Mouse (Mus musculus) stomach, embryonic 15.5 days (tissue): ENCODE measurements around the gene Wwc2. TPM values are rescaled to one million over a fixed set of nuclear protein-coding genes. Genes with fewer than 3 reads are reported as not detected.

Experiments
- ATAC-seq: fragments of 200-750 bp; cut with Nextera tagmentation; 2 replicates; pipeline ENCODE4 v1.8.0; 2017; ENCODE audit warnings: low read depth, moderate number of reproducible peaks, moderate TSS enrichment; ENCODE audit not compliant: insufficient read depth, low FRiP score
- H3K27ac ChIP-seq: fragments of 300-500 bp; sonication (generic); 2 replicates; pipeline ENCODE4 v1.5.1; 2015; ENCODE audit warnings: mild to moderate bottlenecking, inconsistent platforms
- H3K27me3 ChIP-seq: fragments of 300-500 bp; sonication (generic); replicated peaks from 2 replicates; pipeline ENCODE4 v1.6.1; 2015; ENCODE audit warnings: inconsistent platforms
- H3K36me3 ChIP-seq: fragments of 300-500 bp; sonication (generic); 2 replicates; pipeline ENCODE4 v1.6.1; 2015; ENCODE audit warnings: inconsistent platforms
- H3K4me1 ChIP-seq: fragments of 300-500 bp; sonication (generic); 2 replicates; pipeline ENCODE4 v1.6.1; 2015; ENCODE audit warnings: inconsistent platforms
- H3K4me2 ChIP-seq: fragments of 300-500 bp; sonication (generic); 2 replicates; pipeline ENCODE4 v1.6.1; 2015; ENCODE audit warnings: mild to moderate bottlenecking, inconsistent platforms
- H3K4me3 ChIP-seq: fragments of 300-500 bp; sonication (generic); replicated peaks from 2 replicates; pipeline ENCODE4 v1.5.1; 2015; ENCODE audit warnings: inconsistent platforms
- H3K9ac ChIP-seq: fragments of 300-500 bp; sonication (generic); 2 replicates; pipeline ENCODE4 v1.6.1; 2015; ENCODE audit warnings: inconsistent platforms
- H3K9me3 ChIP-seq: fragments of 300-500 bp; sonication (generic); 2 replicates; pipeline ENCODE4 v1.6.1; 2016; ENCODE audit warnings: inconsistent platforms
- WGBS: fragments of 180-500 bp; shearing (Covaris S2); methylation state at CpG from one replicate; pipeline ENCODE4 v1.1.7; 2015; 5-methylcytosine and 5-hydroxymethylcytosine counted together
- polyA plus RNA-seq: library from polyadenylated mRNA; unstranded; fragments of >200 nt; fragmentation: Nextera tagmentation; extraction: Ambion mirVana; gene quantifications from 2 replicates; pipeline ENCODE4 v1.2.1, GENCODE M21; 2015

Wwc2 gene
- polyA plus RNA-seq: 10.4 and 10.5 TPM in 2 replicates

DNA sequence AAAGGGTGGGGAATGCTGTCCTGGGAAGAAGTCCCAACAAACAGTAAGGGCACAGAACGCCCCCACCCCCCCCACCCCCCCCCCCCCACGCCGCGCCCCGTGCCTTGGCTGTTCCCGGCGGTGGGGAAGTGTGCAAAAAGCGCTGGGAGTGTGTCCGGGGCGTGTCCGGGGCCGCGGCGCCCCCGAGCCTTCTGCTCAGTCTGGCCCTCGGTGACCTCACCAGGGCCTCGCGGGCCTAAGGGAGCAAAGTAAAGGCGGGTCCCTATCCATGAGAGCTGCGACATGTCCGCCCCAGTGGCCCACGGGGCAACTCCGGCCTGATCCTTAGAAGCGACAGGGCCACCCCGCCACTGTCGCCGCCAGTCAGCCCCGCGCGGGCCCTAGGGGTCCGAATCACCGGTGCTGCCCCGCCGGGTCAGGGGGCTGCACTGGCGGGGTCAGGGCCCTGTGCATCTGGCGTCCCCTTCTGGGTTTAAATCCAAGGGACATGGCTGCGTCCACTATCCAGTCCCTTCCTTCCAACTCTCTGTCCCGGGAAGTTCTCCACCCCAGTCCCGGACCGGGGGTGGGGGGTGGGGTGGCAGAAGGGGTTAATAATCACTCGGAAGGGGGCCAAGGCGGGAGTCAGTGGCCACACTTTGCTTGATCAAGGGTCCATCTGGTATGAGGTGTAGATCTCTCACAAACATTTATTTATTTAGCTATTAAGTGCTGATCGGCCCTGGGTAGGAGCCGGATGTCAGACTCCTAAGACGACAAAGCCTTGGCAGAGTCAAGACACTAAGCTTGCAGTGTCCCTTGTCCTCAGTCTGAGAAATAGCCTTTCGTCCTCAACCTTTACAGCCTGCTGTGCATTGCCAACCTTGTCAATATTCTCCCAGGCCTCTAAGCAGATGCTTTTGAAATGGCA lies at the start of gene Wwc2:
Gene Wwc2, minus strand, starts transcription at position 14 of the 910 bp plus-strand sequence.
- Histone ChIP-seq H3K27me3 (no peaks in the 10 kb centered on the region), H3K9ac (peak within 1 kb of the TSS; percentile 73), H3K4me2 (peak within 1 kb of the TSS; percentile 88), H3K27ac (peak within 1 kb of the TSS; percentile 95), H3K36me3 (no peaks in the 10 kb centered on the region), H3K4me3 (peak within 1 kb of the TSS; percentile 71), H3K9me3 (no peaks in the 10 kb centered on the region), H3K4me1 (peaks cover 21% of the 10 kb centered on the region)
- WGBS: 3% methylated on average over 44 of the region's 46 CpGs
- peak; percentile 59 for ATAC-seq

DNA sequence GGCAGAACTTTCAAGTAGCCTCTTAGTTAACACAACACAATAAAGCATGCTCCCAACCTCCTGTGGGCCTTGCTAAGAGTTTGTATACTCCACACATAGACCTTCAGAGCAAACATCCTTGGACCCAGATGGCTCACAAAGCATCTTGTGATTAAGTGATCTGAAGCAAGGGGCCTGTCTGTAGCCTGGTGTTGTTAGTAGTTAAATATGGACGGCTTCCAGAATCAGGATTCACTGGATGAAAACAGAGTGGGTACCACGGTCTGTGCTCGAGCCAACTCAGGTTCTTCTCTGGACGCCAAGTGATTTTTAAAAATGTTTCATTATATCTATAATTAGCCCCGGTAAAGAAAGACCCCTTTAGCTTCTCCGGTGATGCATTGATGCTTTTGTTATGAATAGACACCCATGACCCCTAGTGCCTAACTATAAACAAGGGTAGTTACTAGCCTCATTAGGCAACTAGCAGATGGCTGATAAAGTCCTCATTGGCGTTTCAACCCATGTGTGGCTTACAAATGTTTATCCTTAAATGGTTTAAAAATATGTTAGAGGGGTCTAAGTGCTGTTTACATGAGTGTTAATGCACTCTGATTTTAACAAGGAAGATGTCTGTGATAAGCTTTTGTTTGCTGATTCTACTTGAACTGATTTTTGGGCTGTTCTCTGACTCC lies 47.7 kb upstream of the Wwc2 start:
- no peak overlapping the region for H3K4me3 ChIP-seq
- no peaks in the 10 kb centered on the region for H3K4me1 ChIP-seq
- H3K27ac ChIP-seq: no peak overlapping the region
- no peaks in the 10 kb centered on the region for H3K9me3 ChIP-seq
- H3K36me3 ChIP-seq: no peaks in the 10 kb centered on the region
- 39% methylated on average over 7 of the region's 7 CpGs for WGBS
- no peak overlapping the region for H3K9ac ChIP-seq
- no peak for ATAC-seq
- no peak overlapping the region for H3K4me2 ChIP-seq
- no peaks in the 10 kb centered on the region for H3K27me3 ChIP-seq

DNA sequence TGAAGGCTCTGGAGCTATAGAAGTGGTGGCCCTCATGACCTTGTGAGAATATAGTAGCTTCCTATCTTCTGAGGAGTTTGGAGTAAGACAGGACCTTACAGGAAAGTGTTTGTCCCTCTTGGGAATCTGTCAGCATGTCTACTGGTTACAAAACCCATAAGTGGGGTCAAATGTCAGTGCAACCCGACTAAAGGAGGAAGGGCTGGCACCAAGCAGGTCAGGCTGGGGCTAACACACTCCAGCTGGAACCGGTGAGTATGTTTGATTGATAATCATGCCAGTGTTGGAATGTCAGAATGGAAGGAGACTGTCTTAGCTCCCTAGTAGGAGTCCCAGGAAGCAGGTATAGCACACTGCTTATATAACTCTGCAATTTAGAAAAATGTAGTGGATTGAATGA lies 41.3 kb upstream of the Wwc2 start:
- Histone ChIP-seq H3K4me1 (no peaks in the 10 kb centered on the region), H3K27me3 (no peaks in the 10 kb centered on the region), H3K9me3 (no peaks in the 10 kb centered on the region), H3K27ac (no peak overlapping the region), H3K4me2 (no peak overlapping the region), H3K36me3 (no peaks in the 10 kb centered on the region), H3K9ac (no peak overlapping the region), H3K4me3 (no peak overlapping the region)
- ATAC-seq: no peak
- WGBS: 15% methylated on average over 2 of the region's 2 CpGs

DNA sequence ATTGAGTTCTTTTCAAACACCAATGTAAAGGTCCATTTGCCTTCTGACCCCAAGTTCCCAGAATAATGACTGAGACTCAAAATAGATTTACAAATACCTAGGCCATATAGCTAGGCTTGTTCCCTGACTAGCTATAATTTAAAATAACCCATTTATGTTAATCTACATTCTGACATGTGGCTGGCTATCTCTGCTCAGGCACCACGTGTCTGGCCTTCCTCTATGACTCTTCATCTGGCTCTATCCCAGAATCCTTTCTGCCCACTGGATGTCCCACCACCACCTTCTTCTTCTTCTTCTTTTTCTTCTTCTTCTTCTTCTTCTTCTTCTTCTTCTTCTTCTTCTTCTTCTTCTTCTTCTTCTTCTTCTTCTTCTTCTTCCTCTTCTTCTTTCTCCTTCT lies 39.9 kb upstream of the Wwc2 start:
- no peak overlapping the region for H3K27ac ChIP-seq
- WGBS: 64% methylated on average over 1 of the region's 1 CpGs

DNA sequence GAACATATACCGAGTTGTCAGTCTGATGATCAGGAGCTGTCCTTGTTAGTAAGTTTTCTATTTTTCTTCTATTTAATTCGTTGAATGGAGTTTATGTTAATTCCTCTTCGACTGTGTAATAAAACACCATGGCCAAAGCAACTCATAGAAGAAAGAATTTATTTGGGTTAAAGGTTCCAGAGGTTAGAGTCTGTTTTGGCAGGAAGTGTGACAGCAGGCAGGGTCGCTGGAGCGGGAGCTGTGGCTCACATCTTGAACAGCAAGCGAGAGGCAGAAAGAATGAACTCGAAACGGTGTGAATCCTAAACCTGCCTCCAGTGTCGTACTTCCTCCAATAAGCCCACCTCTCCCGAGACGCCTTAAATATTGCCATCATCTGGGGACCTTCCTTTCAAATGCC lies 36.1 kb upstream of the Wwc2 start:
- no peak overlapping the region for H3K4me3 ChIP-seq
- no peak overlapping the region for H3K27ac ChIP-seq
- H3K4me2 ChIP-seq: no peak overlapping the region
- H3K36me3 ChIP-seq: no peaks in the 10 kb centered on the region
- H3K27me3 ChIP-seq: no peaks in the 10 kb centered on the region
- no peaks in the 10 kb centered on the region for H3K9me3 ChIP-seq
- H3K4me1 ChIP-seq: no peaks in the 10 kb centered on the region
- 62% methylated on average over 11 of the region's 11 CpGs for WGBS
- no peak overlapping the region for H3K9ac ChIP-seq
- no peak for ATAC-seq

More for the DNA sequence above, 39.9 kb upstream of the Wwc2 start:
- Histone ChIP-seq H3K9ac (no peak overlapping the region), H3K9me3 (no peaks in the 10 kb centered on the region), H3K4me2 (no peak overlapping the region), H3K4me1 (no peaks in the 10 kb centered on the region), H3K27me3 (no peaks in the 10 kb centered on the region), H3K4me3 (no peak overlapping the region), H3K36me3 (no peaks in the 10 kb centered on the region)
- no peak for ATAC-seq

DNA sequence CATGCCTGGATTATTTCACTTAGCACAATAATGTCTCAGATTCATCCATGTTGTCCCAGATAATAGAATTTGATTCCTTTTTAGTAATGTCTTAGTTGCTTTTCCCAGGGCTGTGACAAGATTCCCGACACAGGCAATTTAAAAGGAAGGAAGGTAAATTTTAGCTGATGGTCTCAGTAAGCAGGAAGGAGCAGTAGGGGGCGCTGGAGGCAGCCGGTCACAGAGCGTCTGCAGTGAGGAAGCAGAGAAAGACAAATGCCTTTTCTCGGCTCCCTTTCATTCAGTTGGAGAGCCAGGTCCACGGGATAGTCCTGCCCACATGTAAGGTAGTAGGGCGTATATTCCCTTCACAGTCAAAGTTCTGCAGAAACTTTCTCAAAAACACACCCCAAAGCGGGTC lies 32.5 kb upstream of the Wwc2 start:
- WGBS: 71% methylated on average over 8 of the region's 8 CpGs
- Histone ChIP-seq H3K36me3 (no peaks in the 10 kb centered on the region), H3K27me3 (no peaks in the 10 kb centered on the region), H3K4me1 (no peaks in the 10 kb centered on the region), H3K27ac (no peak overlapping the region), H3K4me2 (no peak overlapping the region), H3K9me3 (no peaks in the 10 kb centered on the region), H3K4me3 (no peak overlapping the region), H3K9ac (no peak overlapping the region)
- ATAC-seq: no peak

DNA sequence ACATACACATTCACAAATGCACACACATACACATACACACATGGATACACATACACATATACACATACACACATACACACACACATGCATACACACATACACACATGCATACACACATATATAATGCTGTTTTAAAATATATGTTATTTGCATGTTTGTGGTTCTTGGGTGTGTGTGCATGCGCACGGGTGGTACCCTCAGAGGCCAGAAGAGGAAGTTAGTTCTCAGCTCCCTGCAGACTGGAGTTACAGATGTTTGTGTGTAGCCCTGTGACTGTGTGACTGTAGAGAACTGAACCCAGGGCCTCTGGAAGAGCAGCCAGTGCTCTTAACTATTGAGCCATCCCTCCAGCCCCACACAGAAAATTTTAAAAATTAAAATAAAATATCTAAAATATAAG lies 29.0 kb upstream of the Wwc2 start:
- Histone ChIP-seq H3K27ac (no peak overlapping the region), H3K9me3 (no peaks in the 10 kb centered on the region), H3K36me3 (no peaks in the 10 kb centered on the region), H3K4me3 (no peak overlapping the region), H3K27me3 (no peaks in the 10 kb centered on the region), H3K4me1 (no peaks in the 10 kb centered on the region), H3K4me2 (no peak overlapping the region), H3K9ac (no peak overlapping the region)
- no peak for ATAC-seq
- WGBS: 87% methylated on average over 2 of the region's 2 CpGs

DNA sequence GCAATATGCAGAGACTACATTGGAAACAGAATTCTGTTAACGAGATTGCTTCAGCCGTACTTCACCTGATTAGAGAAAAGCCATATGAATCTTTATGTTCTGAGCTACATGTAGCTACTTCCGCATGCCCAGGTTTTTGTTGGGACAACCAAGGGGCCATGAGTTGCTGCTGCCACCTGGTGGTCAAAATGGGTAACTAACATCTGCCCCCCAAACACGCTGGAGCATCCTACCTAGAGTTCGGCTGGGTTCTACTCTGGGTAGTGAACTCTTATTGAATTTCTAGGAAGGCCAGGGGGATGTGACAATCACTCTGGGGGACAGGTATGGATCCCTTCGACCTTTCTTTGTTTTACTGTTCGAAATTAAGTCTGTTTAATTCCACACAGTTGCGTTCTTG lies 25.8 kb upstream of the Wwc2 start:
- H3K36me3 ChIP-seq: no peaks in the 10 kb centered on the region
- no peak overlapping the region for H3K4me3 ChIP-seq
- no peak overlapping the region for H3K9ac ChIP-seq
- no peak overlapping the region for H3K27ac ChIP-seq
- no peaks in the 10 kb centered on the region for H3K27me3 ChIP-seq
- peak; percentile 39; the same call in 1 of the 2 replicates for ATAC-seq
- H3K4me1 ChIP-seq: no peaks in the 10 kb centered on the region
- WGBS: 18% methylated on average over 8 of the region's 8 CpGs
- H3K4me2 ChIP-seq: no peak overlapping the region
- no peaks in the 10 kb centered on the region for H3K9me3 ChIP-seq

DNA sequence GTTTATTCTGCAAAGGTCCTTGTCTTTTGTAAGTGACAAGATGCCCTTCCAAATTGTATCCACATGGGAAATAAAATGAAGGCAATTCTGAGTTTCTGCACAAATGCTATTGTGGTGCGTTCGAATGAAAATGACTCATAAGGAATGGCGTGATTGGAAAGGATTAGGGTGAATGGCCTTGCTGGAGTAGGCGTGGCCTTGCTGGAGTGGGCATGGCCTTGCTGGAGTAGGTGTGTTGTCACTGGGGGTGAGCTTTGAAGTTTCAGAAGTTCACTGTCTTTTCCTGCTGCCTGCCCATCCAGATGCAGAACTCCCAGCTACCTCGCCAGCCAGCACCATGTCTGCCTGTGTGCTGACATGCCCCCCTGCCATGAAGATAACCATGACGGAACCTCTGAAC lies 23.7 kb upstream of the Wwc2 start:
- ATAC-seq: no peak
- no peaks in the 10 kb centered on the region for H3K9me3 ChIP-seq
- H3K4me3 ChIP-seq: no peak overlapping the region
- 84% methylated on average over 6 of the region's 6 CpGs for WGBS
- no peaks in the 10 kb centered on the region for H3K36me3 ChIP-seq
- no peaks in the 10 kb centered on the region for H3K27me3 ChIP-seq
- no peaks in the 10 kb centered on the region for H3K4me1 ChIP-seq
- no peak overlapping the region for H3K4me2 ChIP-seq
- no peak overlapping the region for H3K27ac ChIP-seq
- no peak overlapping the region for H3K9ac ChIP-seq

DNA sequence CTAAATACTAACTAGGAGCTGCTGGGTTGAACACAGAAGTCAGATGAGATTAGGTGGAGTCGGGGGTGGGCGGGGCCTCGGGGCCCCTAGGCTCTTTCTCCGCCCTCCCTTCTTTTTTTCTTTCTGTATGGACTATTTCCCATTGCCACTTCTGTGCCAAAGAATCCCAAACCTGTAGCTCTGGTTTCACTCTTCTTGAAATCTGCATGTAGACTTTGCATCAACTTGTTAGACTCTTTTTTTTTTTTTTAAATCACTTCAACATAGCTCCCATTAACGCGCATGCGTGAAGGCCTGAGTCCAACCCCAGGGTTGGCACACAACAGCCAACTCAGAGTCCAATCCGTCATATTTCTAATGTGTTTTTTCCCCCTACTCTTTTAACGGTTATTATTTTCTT lies 22.6 kb upstream of the Wwc2 start:
- WGBS: 81% methylated on average over 9 of the region's 9 CpGs
- Histone ChIP-seq H3K4me1 (no peaks in the 10 kb centered on the region), H3K9me3 (no peaks in the 10 kb centered on the region), H3K4me2 (no peak overlapping the region), H3K9ac (no peak overlapping the region), H3K4me3 (no peak overlapping the region), H3K27ac (no peak overlapping the region), H3K36me3 (no peaks in the 10 kb centered on the region), H3K27me3 (no peaks in the 10 kb centered on the region)
- no peak for ATAC-seq

DNA sequence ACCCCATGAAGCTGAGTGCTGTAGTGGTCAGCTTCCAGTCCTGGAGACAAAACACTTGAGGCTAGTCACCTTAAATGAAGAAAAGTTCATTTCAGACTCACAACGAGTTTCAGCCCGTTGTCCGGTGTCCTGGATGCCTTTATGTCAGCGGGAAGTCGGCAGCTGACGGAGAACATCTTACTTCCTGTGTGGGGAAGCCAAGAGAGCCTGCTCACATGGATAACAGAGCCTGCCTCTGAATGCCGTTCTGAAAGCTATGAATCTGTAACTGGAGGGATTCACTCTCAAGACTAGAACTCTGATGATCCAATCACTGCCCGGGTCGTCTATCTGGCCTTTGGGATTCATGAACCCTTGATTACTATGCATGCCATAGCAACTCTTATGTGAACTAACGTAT lies 21.1 kb upstream of the Wwc2 start:
- 70% methylated on average over 10 of the region's 10 CpGs for WGBS
- H3K4me1 ChIP-seq: no peaks in the 10 kb centered on the region
- no peaks in the 10 kb centered on the region for H3K9me3 ChIP-seq
- H3K27me3 ChIP-seq: no peaks in the 10 kb centered on the region
- no peaks in the 10 kb centered on the region for H3K36me3 ChIP-seq
- H3K4me3 ChIP-seq: no peak overlapping the region
- no peak for ATAC-seq
- no peak overlapping the region for H3K9ac ChIP-seq
- H3K27ac ChIP-seq: no peak overlapping the region
- no peak overlapping the region for H3K4me2 ChIP-seq

DNA sequence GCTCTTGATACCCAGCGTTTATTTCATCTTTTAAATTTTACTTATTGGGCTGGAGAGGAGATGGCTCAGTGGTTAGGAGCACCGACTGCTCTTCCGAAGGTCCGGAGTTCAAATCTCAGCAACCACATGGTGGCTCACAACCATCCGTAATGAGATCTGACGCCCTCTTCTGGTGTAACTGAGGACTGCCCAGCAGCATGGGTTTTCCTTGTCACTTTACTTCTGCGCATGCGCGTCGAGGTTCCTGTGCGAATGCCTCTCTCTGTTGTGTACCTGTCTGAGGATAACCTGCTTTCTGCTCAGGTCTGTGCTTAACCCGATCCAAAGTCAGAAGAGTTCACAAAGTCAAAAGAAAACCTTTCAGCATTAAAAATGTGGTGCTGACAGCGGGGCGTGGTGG lies 20.3 kb upstream of the Wwc2 start:
- H3K4me2 ChIP-seq: no peak overlapping the region
- 83% methylated on average over 14 of the region's 14 CpGs for WGBS
- H3K27me3 ChIP-seq: no peaks in the 10 kb centered on the region
- no peak overlapping the region for H3K27ac ChIP-seq
- no peaks in the 10 kb centered on the region for H3K36me3 ChIP-seq
- no peak overlapping the region for H3K9ac ChIP-seq
- no peaks in the 10 kb centered on the region for H3K4me1 ChIP-seq
- no peak overlapping the region for H3K4me3 ChIP-seq
- H3K9me3 ChIP-seq: no peaks in the 10 kb centered on the region
- no peak for ATAC-seq
